28 mouse cellular contexts compared by ENCODE assay signal in genomic region chr4:34855966-34856365, GRCm38 (mm10). TPM values are rescaled to one million over a fixed set of nuclear protein-coding genes. Genes with fewer than 3 reads are reported as not detected.
DNase-seq lines count a peak whose midpoint lies in the region; ATAC-seq and TF ChIP-seq lines count a peak whose summit lies in the region.
"Had no signal": no experiment of that assay in that cellular context is flagged by ENCODE, and none has a peak within 500 bp of the region (broad histone marks: within the 10 kb centered on the region; RNA-seq: fewer than 3 reads in every experiment).

No protein-coding gene starts in this region.

- H3K36me3 ChIP-seq in ES-E14 (ENCODE audit: control insufficient read depth, insufficient read depth, low read length, poor library complexity, severe bottlenecking), result peaks cover 6% of the 10 kb centered on the region; the same call in 1 of the 2 replicates

- H3K4me3 ChIP-seq in ES-E14 (ENCODE audit: insufficient read depth in 1 of 2, low read depth in 1 of 2, low read length in 2 of 2, poor library complexity in 1 of 2, severe bottlenecking in 1 of 2), result no peak overlapping the region

- no peak overlapping the region for H3K27ac ChIP-seq in ES-E14 (ENCODE audit: insufficient read depth, low read depth, low read length, poor library complexity, severe bottlenecking)

- H3K9me3 ChIP-seq in ES-E14 (ENCODE audit: control insufficient read depth, insufficient read depth, low read depth, low read length), result no peaks in the 10 kb centered on the region
- H3K9me3 ChIP-seq: G1E had no signal

- DNase-seq in ES-CJ7 (ENCODE audit: low read depth, low spot score) (peak; percentile 36), ES-E14 (ENCODE audit: low read depth, low spot score) (peak; percentile 37), R1 (ENCODE audit: low read depth, low spot score) (peak; percentile 55), ZHBTc4 (ENCODE audit: low read depth, low spot score) (peak; percentile 63)
- DNase-seq in urinary bladder, postnatal 25 days (ENCODE audit: low spot score), result no peak
- DNase-seq in ovary, postnatal 10 days (ENCODE audit: low spot score), result no peak
- DNase-seq in spleen, postnatal 36 days (ENCODE audit: low spot score in 2 of 2), result no peak
- DNase-seq: adrenal gland, adult 2 months; adrenal gland, adult 8-10 months; adrenal gland, postnatal 10 days; adrenal gland, postnatal 14 days; adrenal gland, postnatal 25 days; adrenal gland, postnatal 36 days; B cell, adult 2 months; cerebellum, adult 11 months; cerebellum, adult 11-12 months; cerebellum, adult 18-20 months; cerebellum, adult 8-10 months; cerebellum, adult 9-10 months had no signal

- peaks cover 2 to 9% of the 10 kb centered on the region in 2 experiments; a peak in 1 of 4 replicates for H3K4me1 ChIP-seq in ES-E14 (ENCODE audit: control insufficient read depth in 2 of 2, insufficient read depth in 2 of 2, low read length in 2 of 2, poor library complexity in 1 of 2)

- H3K9ac ChIP-seq in ES-E14 (ENCODE audit: insufficient read depth, low read depth, low read length, poor library complexity, severe bottlenecking), result no peak overlapping the region

- ATAC-seq in megakaryocyte-erythroid progenitor cell, adult 5-6 weeks (replicated peaks; ENCODE audit: low FRiP score, low TSS enrichment, poor library complexity, severe bottlenecking), result no peak
- ATAC-seq: activated CD4-positive, CD25-positive, alpha-beta regulatory T cell, adult 4 months; CD4-positive, CD25-positive, alpha-beta regulatory T cell, adult 4 months; Patski had no signal

- in situ Hi-C loops in ES-E14 (cut with MboI; ENCODE audit: low sequenced_read_pairs in 2 of 2, unreplicated experiment in 2 of 2), result no loop called here

TF ChIP-seq in ES-E14, 5 proteins besides CTCF, POLR2A, EP300 and RAD21:
- no peak for TF ChIP-seq HCFC1 (IDR thresholded peaks at IDR 0.05; ENCODE audit: borderline replicate concordance, insufficient read depth, low read length)

RNA-seq across cellular contexts. Expression of gene Zfp292, which starts 26.8 kb away (rescaled TPM):
- 25.3 and 31.8 TPM in 2 replicates for total RNA-seq in ES-E14 (2012; rRNA removed)
- total RNA-seq in megakaryocyte-erythroid progenitor cell, adult 5-6 weeks (2014; fragmentation: Nextera tagmentation), result 25.4 and 35.3 TPM in 2 replicates
- 21.8 and 37.4 TPM in 2 replicates for total RNA-seq in megakaryocyte-erythroid progenitor cell, adult 5-6 weeks (2017)

RNA-seq across cellular contexts. Expression of gene Cga, which starts 37.6 kb away (rescaled TPM):
- total RNA-seq in ES-E14 (2012; rRNA removed), result 0.89 TPM in 1 of 2 replicates, not detected in the other
- total RNA-seq in megakaryocyte-erythroid progenitor cell, adult 5-6 weeks (2014; fragmentation: Nextera tagmentation), result 2.5 TPM in 1 of 2 replicates, not detected in the other
- total RNA-seq in megakaryocyte-erythroid progenitor cell, adult 5-6 weeks (2017), result not detected in 2 replicates
- total RNA-seq: adrenal gland, adult 18-20 months; adrenal gland, adult 2 months; adrenal gland, adult 8-10 months; adrenal gland, postnatal 10 days; adrenal gland, postnatal 14 days; adrenal gland, postnatal 25 days; adrenal gland, postnatal 36 days; adrenal gland, postnatal 4 days; CH12.LX; G1E; MEL had no signal

Comparison
In these comparisons a context has a peak if more than half of its experiments do, and no peak if none do; other contexts are left out.
1. DNase-seq: peak in ES-CJ7 (single experiment), ES-E14 (single experiment), R1 (single experiment) and ZHBTc4 (single experiment); none in urinary bladder, postnatal 25 days (single experiment), ovary, postnatal 10 days (single experiment) and spleen, postnatal 36 days (0 of 2).